Mouse (Mus musculus) fibroblast of lung, adult 2 months (primary cell): ENCODE data around the gene Otx1.
A peak's percentile ranks its signal among the peaks of the same experiment; 100 is the strongest.

Source experiments
- DNase-seq: peaks from one replicate; pipeline ENCODE4 v3.0.0-alpha.2; 2011; ENCODE audit warnings: low read depth

Gene Otx1

GRCm38 (mm10) chr11:22002783-22003340 lies at the start of gene Otx1:
Gene Otx1, minus strand, starts transcription at chr11:22002897.
- DNase-seq, result no peak

GRCm38 (mm10) chr11:22050864-22051263 lies 48.2 kb upstream of the Otx1 start:
- DNase-seq, result no peak

- no peak for DNase-seq
Measured at GRCm38 (mm10) chr11:22039854-22040426, 37.2 kb upstream of the Otx1 start.

- DNase-seq, result no peak
Measured at GRCm38 (mm10) chr11:22034564-22035105, 31.9 kb upstream of the Otx1 start.

GRCm38 (mm10) chr11:22033582-22033981 lies 30.9 kb upstream of the Otx1 start:
- no peak for DNase-seq

GRCm38 (mm10) chr11:22020602-22021001 lies 17.9 kb upstream of the Otx1 start:
- no peak for DNase-seq

DNA sequence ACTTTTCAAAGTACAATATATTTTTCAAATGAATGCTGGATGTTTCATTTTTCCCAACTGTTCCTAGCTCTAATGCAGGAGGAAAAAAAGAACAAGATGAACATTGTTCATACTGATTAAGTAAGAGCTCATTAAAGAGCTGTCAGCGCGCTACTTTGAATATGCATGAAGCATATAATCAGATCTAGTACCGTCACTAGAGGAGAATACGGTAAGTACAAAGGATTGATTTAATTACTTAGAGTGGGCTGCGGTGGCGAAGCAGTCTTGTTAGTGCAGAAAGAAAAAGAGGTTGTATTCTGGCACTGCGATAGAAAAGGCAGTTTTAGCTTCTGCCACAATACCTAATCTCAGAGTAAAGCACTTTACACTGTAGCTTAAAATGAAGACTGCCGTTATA lies 14.7 kb upstream of the Otx1 start:
- no peak for DNase-seq

- no peak for DNase-seq
Measured at GRCm38 (mm10) chr11:22016341-22016740, 13.6 kb upstream of the Otx1 start.

DNA sequence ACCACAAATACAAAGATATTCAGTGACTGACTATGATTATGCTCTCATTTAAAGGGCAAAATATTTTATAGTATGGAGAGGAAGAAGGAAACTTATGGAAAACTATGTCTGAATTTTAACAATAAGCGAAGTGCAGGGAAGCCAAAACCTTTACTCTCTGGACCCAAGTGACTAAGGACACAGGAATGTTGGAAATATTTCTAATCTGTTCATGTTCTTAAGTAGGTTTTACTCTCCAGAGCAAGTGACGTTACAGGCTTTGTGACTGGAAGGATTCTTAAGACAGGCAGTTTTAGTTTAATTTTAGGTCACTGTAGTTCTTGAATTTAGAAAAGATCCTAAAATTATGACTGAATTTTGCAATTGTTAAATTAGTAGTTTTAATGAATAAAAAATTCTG lies 6.1 kb upstream of the Otx1 start:
- no peak for DNase-seq

GRCm38 (mm10) chr11:22008129-22008596 lies 5.5 kb upstream of the Otx1 start:
- DNase-seq, result no peak

- no peak for DNase-seq
Measured at GRCm38 (mm10) chr11:22007781-22008110, 5.0 kb upstream of the Otx1 start.

DNA sequence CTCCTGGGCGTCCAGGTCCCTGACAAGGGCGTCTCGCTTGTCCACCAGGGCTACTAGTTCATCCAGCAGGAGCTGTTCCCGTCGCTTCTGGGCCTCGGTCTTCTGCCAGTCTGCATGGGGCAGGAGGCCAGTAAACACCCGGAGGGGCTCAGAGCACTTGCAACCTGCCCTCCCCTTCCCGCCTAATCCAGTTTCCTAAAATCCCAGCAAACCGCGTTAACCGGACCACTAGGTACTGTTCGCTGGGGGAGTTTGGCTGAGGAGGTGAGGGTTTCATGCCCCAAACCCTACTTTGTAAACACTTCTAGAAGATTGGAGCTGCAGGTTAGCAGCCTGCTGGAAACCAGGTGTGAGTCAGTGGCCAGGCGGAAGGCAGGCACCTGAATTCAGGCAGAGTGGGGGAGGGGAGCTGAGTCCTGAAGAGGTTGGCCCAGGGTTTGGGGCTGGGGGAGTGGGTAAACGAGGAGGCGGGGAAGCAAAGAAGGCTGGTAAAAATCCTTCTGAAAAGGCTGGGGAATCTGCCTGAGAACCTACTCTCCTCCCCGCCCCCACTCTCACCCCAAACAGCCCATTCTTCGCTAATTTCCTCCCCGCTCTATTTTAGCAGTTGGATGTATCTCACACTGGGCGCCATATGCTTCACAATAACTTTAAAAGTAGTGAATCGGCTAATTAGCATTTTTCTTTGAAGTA lies 4.5 kb upstream of the Otx1 start:
- DNase-seq, result no peak

- DNase-seq, result no peak
Measured at GRCm38 (mm10) chr11:22006471-22007087, 3.9 kb upstream of the Otx1 start.

- DNase-seq, result no peak
Measured at GRCm38 (mm10) chr11:22005281-22005870, 2.7 kb upstream of the Otx1 start.

DNA sequence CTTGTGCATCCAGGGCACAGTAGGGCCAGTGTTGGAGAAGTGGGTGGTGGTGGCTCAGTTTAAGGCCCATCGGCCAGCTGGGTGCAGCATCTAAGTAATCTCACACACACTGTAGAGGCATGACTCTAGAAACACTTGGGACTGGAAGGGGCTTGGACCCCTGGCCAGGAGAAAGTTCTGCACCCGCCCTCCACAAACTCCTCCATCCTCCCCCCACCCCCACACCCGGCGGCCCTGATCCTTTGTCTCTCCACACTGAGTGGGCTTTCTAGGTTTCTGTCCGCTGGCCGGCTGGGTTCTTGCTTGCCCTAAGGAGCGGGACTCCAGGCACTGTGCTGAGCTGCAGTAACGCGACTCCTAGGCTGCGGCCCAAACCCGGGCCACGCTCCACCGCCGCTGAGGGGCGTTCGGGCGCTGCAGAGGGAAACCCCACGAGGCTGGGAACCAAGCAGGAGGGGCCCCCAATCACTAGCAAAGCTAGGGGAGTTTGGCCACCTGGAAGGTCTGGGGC lies 1.7 kb upstream of the Otx1 start:
- DNase-seq, result no peak

DNA sequence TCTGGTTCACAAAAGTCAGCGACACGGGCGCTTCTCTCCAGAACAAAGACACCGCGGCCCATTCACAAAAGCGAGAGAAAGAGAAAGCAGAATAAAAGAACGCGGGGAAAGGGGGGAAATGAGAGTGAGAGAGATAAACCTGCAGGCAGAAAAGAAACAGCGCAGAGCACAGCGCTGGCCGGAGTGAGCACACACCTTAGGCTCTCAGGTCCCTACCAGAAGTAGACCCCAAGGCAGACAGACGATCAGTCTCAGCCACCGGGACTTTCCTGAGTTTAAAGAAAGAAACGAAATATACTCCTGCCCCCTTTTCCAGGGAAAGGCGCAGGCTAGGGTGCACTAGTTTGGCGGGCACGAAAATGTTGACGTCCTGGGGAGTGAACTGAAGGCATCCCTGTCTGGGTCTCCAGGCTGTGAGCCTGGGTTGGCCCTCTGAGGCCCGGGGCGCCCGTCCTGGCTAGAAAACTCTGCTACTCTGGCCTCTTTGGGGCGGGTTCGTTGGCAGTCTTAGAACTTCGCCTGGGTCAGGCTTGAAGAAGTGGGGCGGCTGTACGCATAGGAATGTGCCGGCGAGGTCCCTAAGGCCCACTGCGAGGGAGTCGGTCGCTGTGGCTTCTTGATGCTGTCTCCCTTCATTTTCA lies 764 bp upstream of the Otx1 start:
- DNase-seq, result no peak

DNA sequence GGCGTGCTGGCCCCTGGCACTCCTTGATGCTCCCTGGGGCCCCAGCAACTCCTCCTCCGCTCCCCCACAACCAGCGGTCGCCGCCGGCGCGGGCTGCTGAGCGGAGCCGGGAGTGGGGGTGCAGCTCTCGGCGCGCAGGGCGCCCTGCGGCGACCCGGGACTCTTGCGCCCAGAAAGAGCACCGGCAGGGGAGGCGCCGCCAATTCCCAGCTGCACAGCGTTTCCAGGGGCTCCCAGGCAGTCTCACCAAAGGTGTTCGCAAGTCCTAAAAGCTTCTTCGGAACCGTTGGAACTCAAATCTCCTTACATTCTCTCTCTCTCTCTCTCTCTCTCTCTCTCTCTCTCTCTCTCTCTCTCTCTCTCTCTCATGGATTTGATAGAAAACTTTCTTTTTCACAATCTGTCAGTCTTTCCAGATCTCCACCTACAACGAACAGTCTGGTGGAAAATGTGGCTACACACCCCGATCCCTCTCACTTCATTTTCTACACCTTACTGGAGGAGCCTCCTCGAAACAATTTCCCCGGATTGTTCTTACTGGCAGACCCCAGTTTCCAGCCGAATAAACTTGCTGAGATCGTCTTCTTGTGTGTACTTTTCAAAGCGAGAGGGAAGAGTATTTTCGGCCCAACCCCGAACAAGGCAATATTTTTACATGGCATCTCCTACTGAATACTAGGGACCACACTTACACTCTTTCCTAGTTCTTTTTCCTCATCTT lies 475 bp downstream of the Otx1 start:
- DNase-seq, result no peak

DNA sequence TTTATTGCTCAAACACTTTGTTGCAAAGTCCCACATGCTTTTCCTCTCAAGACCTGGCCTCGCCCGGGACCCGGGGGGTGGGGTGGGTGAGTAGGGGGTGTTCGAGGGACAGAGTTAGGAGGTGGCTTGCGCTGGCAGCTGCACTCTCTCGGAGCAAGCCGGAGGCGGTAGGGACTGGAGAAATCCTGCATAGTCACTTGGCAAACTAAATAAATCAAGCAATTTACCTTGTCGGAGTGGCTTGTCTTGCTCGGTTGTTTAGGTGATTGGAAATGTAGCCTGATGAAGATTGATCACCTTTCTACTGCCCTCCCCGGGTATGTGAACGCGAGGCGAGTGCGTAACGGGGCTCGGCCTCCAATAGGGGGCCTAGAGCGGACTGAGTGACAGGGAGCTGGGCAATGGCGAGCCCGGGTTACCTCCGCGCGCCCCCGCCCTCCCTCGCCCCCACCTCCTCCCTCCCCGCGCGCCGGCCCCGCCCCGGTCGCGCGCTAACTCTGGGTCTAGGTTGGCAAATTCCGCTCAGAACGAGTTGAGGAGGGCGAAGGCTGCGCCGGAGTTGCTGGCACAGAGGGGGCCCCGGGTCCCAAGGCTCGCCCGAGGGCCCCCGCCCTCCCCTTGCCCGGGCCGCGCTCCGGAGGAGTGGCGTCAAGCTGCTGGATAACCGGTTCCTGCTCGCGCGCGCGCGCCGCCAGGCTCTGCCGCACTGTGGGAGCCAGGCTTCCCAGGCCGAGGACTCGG lies 1.2 kb downstream of the Otx1 start:
- peak; percentile 45 for DNase-seq

GRCm38 (mm10) chr11:22000316-22001076 lies 2.2 kb downstream of the Otx1 start:
- DNase-seq, result no peak
